Mouse (Mus musculus) MEL (cell line): ENCODE results near the gene Krtap19-3. TPM values are rescaled to one million over a fixed set of nuclear protein-coding genes. Genes with fewer than 3 reads are reported as not detected.

Experiments
- DNase-seq: peaks from one replicate; pipeline ENCODE4 v3.0.0; 2011; ENCODE audit warnings: low read depth, low spot score
- H3K27ac ChIP-seq: 2 replicates; pipeline ENCODE4 v1.5.1; 2012; ENCODE audit warnings: low read depth, mild to moderate bottlenecking, control low read depth, low read length, moderate library complexity; ENCODE audit not compliant: control insufficient read depth
- H3K27me3 ChIP-seq, 2 experiments: fragments of 150-350 bp in 1 of 2; sonication (generic) in 1 of 2; 2 replicates each; pipeline ENCODE4 v1.6.1; 2012; ENCODE audit warnings: low read length in 2 of 2, mild to moderate bottlenecking in 2 of 2, improper control_type of control experiment in 1 of 2, moderate library complexity in 1 of 2; ENCODE audit not compliant: insufficient read depth in 2 of 2, control insufficient read depth in 1 of 2
- H3K36me3 ChIP-seq, 2 experiments: 2 replicates each; pipeline ENCODE4 v1.6.1; 2012 to 2014; ENCODE audit warnings: low read length in 2 of 2, improper control_type of control experiment in 1 of 2, inconsistent platforms in 1 of 2, mild to moderate bottlenecking in 1 of 2; ENCODE audit not compliant: insufficient read depth in 2 of 2, control insufficient read depth in 1 of 2
- H3K4me1 ChIP-seq, 2 experiments: fragments of 150-350 bp in 1 of 2; sonication (generic) in 1 of 2; 2 replicates each; pipeline ENCODE4 v1.6.1; 2012; ENCODE audit warnings: low read length in 2 of 2, improper control_type of control experiment in 1 of 2, mild to moderate bottlenecking in 1 of 2; ENCODE audit not compliant: insufficient read depth in 2 of 2, control insufficient read depth in 1 of 2
- H3K4me3 ChIP-seq, 2 experiments: fragments of 150-350 bp in 1 of 2; sonication (generic) in 1 of 2; 2 replicates each; pipeline ENCODE4 v1.5.1; 2012; ENCODE audit warnings: low read depth in 2 of 2, low read length in 2 of 2, mild to moderate bottlenecking in 2 of 2, moderate library complexity in 2 of 2, control low read depth in 1 of 2, improper control_type of control experiment in 1 of 2; ENCODE audit not compliant: control insufficient read depth in 1 of 2, insufficient read depth in 1 of 2
- H3K79me2 ChIP-seq: 2 replicates; pipeline ENCODE4 v1.6.1; 2012; ENCODE audit warnings: mild to moderate bottlenecking, low read length, moderate library complexity; ENCODE audit not compliant: control insufficient read depth, poor library complexity, insufficient read depth
- H3K9ac ChIP-seq: 2 replicates; pipeline ENCODE4 v1.6.1; 2012; ENCODE audit warnings: low read depth, mild to moderate bottlenecking, control low read depth, low read length, moderate library complexity; ENCODE audit not compliant: control insufficient read depth, poor library complexity, severe bottlenecking
- H3K9me3 ChIP-seq: fragments of 150-350 bp; sonication (generic); replicated peaks from 2 replicates; pipeline ENCODE4 v1.6.1; 2012; ENCODE audit warnings: mild to moderate bottlenecking, low read length, improper control_type of control experiment, moderate library complexity; ENCODE audit not compliant: insufficient read depth
- BHLHE40 ChIP-seq: IDR thresholded peaks from 2 replicates; pipeline ENCODE4 v1.6.1; 2012; ENCODE audit warnings: low read depth, mild to moderate bottlenecking, inconsistent platforms, low read length, improper control_type of control experiment, borderline replicate concordance
- E2F4 ChIP-seq: IDR thresholded peaks from 2 replicates; pipeline ENCODE4 v1.6.1; 2011; ENCODE audit warnings: low read depth, low read length, improper control_type of control experiment, borderline replicate concordance
- EP300 ChIP-seq, 2 experiments: IDR thresholded peaks; 2 replicates each; pipeline ENCODE4 v1.6.1; 2011; ENCODE audit warnings: improper control_type of control experiment in 2 of 2, low read length in 2 of 2, low read depth in 1 of 2, mild to moderate bottlenecking in 1 of 2
- ETS1 ChIP-seq: IDR thresholded peaks from 2 replicates; pipeline ENCODE4 v1.6.1; 2012; ENCODE audit warnings: low read depth, mild to moderate bottlenecking, inconsistent platforms, low read length, improper control_type of control experiment, moderate library complexity
- GABPA ChIP-seq: IDR thresholded peaks from 2 replicates; pipeline ENCODE4 v1.6.1; 2012; ENCODE audit warnings: low read depth, mild to moderate bottlenecking, inconsistent platforms, low read length, improper control_type of control experiment, moderate library complexity
- GATA1 ChIP-seq: IDR thresholded peaks from 2 replicates; pipeline ENCODE4 v1.6.1; 2011; ENCODE audit warnings: low read depth, low read length, improper control_type of control experiment
- HCFC1 ChIP-seq: IDR thresholded peaks from 2 replicates; pipeline ENCODE4 v1.6.1; 2012; ENCODE audit warnings: low read depth, mild to moderate bottlenecking, inconsistent platforms, low read length, improper control_type of control experiment, moderate library complexity
- JUND ChIP-seq: IDR thresholded peaks from 2 replicates; pipeline ENCODE4 v1.6.1; 2011; ENCODE audit warnings: low read depth, mild to moderate bottlenecking, improper control_type of control experiment, low read length
- MAX ChIP-seq: IDR thresholded peaks from 2 replicates; pipeline ENCODE4 v1.6.1; 2011; ENCODE audit warnings: low read length, improper control_type of control experiment
- MYC ChIP-seq: IDR thresholded peaks from 2 replicates; pipeline ENCODE4 v1.6.1; 2011; ENCODE audit warnings: low read depth, mild to moderate bottlenecking, low read length, improper control_type of control experiment, moderate library complexity
- NELFE ChIP-seq: IDR thresholded peaks from 2 replicates; pipeline ENCODE4 v1.6.1; 2011; ENCODE audit warnings: low read depth, low read length, improper control_type of control experiment
- POLR2A ChIP-seq, 2 experiments: IDR thresholded peaks; 2 replicates each; pipeline ENCODE4 v1.6.1; 2011 to 2012; ENCODE audit warnings: low read length in 2 of 2, mild to moderate bottlenecking in 2 of 2, control low read depth in 1 of 2, improper control_type of control experiment in 1 of 2, low read depth in 1 of 2, moderate library complexity in 1 of 2; ENCODE audit not compliant: control insufficient read depth in 1 of 2, insufficient read depth in 1 of 2, poor library complexity in 1 of 2
- POLR2AphosphoS2 ChIP-seq: IDR thresholded peaks from 2 replicates; pipeline ENCODE4 v1.6.1; 2011; ENCODE audit warnings: low read length, improper control_type of control experiment
- SMC3 ChIP-seq: IDR thresholded peaks from 2 replicates; pipeline ENCODE4 v1.6.1; 2011; ENCODE audit warnings: low read depth, low read length, improper control_type of control experiment
- TCF12 ChIP-seq: IDR thresholded peaks from 2 replicates; pipeline ENCODE4 v1.6.1; 2014; ENCODE audit warnings: low read depth, mild to moderate bottlenecking, inconsistent platforms, low read length, improper control_type of control experiment, moderate library complexity
- UBTF ChIP-seq: IDR thresholded peaks from 2 replicates; pipeline ENCODE4 v1.6.1; 2012; ENCODE audit warnings: low read depth, mild to moderate bottlenecking, inconsistent platforms, low read length, improper control_type of control experiment, moderate library complexity, borderline replicate concordance; ENCODE audit not compliant: insufficient read depth
- ZC3H11A ChIP-seq: IDR thresholded peaks from 2 replicates; pipeline ENCODE4 v1.6.1; 2012; ENCODE audit warnings: low read depth, mild to moderate bottlenecking, inconsistent platforms, low read length, improper control_type of control experiment
- ZNF384 ChIP-seq: IDR thresholded peaks from 2 replicates; pipeline ENCODE4 v1.6.1; 2012; ENCODE audit warnings: low read depth, mild to moderate bottlenecking, inconsistent platforms, low read length, improper control_type of control experiment
- polyA plus RNA-seq, 2 experiments: library from polyadenylated mRNA; stranded (reverse) in 1 of 2; unstranded in 1 of 2; fragments of >175 nt in 1 of 2; fragments of >200 nt in 1 of 2; gene quantifications; 2 replicates each; pipeline versions ENCODE4 v1.2.1 to v1.2.4; 2012; ENCODE audit warnings: low replicate concordance in 2 of 2, low read depth in 1 of 2; ENCODE audit not compliant: insufficient read length in 2 of 2, insufficient read depth in 1 of 2, missing spikeins in 1 of 2
- total RNA-seq: library from RNA; depleted of rRNA; stranded (reverse); fragments of 300-350 nt; gene quantifications from 2 replicates; pipeline ENCODE4 v1.2.3, GENCODE M21; 2012

Gene Krtap19-3
- total and polyA plus RNA-seq, 3 experiments = not detected

GRCm38 (mm10) chr16:88874169-88874568 is 3.7 kb downstream of the Krtap19-3 start, which contains the start of gene Krtap19-2:
TSS of gene Krtap19-2 (minus strand) at chr16:88874269.
- Histone ChIP-seq H3K4me1 (no peaks in the 10 kb centered on the region), H3K79me2 (no peaks in the 10 kb centered on the region), H3K27ac (no peak within 1 kb of the TSS), H3K9ac (no peak within 1 kb of the TSS), H3K27me3 (no peaks in the 10 kb centered on the region), H3K9me3 (no peaks in the 10 kb centered on the region), H3K36me3 (no peaks in the 10 kb centered on the region), H3K4me3 (no peak within 1 kb of the TSS)
- TF ChIP-seq HCFC1 (no peak), MYC (no peak), ZNF384 (no peak)
- DNase-seq = no peak

GRCm38 (mm10) chr16:88869311-88869710 is 8.5 kb downstream of the Krtap19-3 start, which contains the start of gene Krtap19-1:
TSS of gene Krtap19-1 (minus strand) at chr16:88869411.
- no peak for DNase-seq
- Histone ChIP-seq H3K79me2 (no peaks in the 10 kb centered on the region), H3K9ac (no peak within 1 kb of the TSS), H3K36me3 (no peaks in the 10 kb centered on the region), H3K27me3 (no peaks in the 10 kb centered on the region), H3K4me1 (no peaks in the 10 kb centered on the region), H3K4me3 (no peak within 1 kb of the TSS), H3K27ac (no peak within 1 kb of the TSS), H3K9me3 (no peaks in the 10 kb centered on the region)
- TF ChIP-seq TCF12 (no peak), POLR2A (IDR thresholded peaks at IDR 0.05; ENCODE audit: control insufficient read depth in 1 of 2, insufficient read depth in 1 of 2, low read depth in 1 of 2, low read length in 2 of 2, poor library complexity in 1 of 2) (no peak)

- TF ChIP-seq ETS1 (no peak), SMC3 (no peak), JUND (no peak), BHLHE40 (no peak), ZC3H11A (no peak), UBTF (no peak), NELFE (no peak), E2F4 (no peak), POLR2AphosphoS2 (no peak), GABPA (no peak), MAX (no peak), GATA1 (no peak), EP300 (IDR thresholded peaks at IDR 0.05; ENCODE audit: low read depth in 1 of 2, low read length in 2 of 2) (no peak), ZNF384 (no peak)
- TF ChIP-seq, all 39 proteins: peak for 0
- Histone ChIP-seq H3K36me3 (no peaks in the 10 kb centered on the region), H3K27me3 (no peaks in the 10 kb centered on the region), H3K4me3 (no peak overlapping the region), H3K27ac (no peak overlapping the region), H3K9ac (no peak overlapping the region), H3K4me1 (no peaks in the 10 kb centered on the region), H3K9me3 (no peaks in the 10 kb centered on the region), H3K79me2 (no peaks in the 10 kb centered on the region)
- no peak for DNase-seq
Measured at GRCm38 (mm10) chr16:88864887-88865407, 12.9 kb downstream of the Krtap19-3 start.
